9 mouse cellular contexts compared by ENCODE assay signal in the genomic region with DNA sequence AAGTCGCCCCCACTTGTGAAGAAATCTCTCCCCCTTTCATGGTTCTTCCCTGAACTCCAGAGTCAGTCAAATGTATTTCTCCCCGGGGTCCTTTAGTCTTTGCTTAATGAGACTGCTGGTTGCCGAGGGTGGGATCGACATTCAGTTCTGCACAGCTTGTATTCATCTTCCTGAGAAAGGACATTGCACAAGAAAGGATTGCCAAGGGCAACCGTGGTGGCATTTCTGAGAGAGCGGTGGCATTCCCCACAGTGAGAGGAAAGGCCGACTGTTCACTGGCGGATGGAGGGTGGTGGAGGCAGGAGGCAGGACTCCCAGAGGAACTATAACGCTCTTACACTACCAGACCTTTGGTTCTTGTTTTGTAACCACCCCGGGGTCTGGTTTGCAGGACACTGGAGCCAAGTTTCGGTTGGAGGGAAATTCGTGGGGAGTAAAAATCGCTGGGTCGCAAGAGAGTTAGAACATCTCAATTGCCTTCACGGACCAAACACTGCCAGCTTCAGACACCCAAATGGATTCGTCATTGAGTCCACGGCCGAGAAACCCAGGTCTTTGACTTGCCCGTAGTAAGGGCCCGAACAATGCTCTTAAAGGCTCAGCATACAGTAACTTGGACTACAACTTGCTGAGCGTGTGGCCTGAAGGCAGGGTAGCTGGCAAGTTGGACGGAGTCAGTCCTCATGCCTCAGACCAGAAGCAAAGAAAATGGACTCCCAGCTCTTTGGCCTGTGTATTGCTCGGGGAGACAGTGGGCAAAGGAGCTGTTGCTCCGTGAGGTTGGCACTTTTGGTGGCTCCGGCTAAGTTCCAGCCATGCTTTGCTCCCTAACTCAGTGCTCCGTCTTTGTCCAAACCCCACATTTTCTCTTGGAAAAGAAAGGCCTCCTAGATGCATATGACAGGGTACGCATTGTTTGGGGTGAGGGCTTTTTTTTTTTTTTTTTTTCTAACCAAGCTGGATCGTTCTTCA.
A peak's percentile ranks its signal among the peaks of the same experiment; 100 is the strongest.
DNase-seq lines count a peak whose midpoint lies in the region; ATAC-seq and TF ChIP-seq lines count a peak whose summit lies in the region.
"Had no signal": no experiment of that assay in that cellular context is flagged by ENCODE, and none has a peak within 500 bp of the region (broad histone marks: within the 10 kb centered on the region; RNA-seq: fewer than 3 reads in every experiment).

No protein-coding gene starts in this region.

- intact Hi-C loops in left cerebral cortex, adult 2 months (cut with DNase I): loop anchor here (5.0 kb wide), 1 partner anchor 69 kb away; the partner anchor contains the start of gene Slc1a3

- no peak overlapping the region for H3K4me2 ChIP-seq in forebrain, embryonic 16.5 days (ENCODE audit: low read length)
- H3K4me2 ChIP-seq in neural tube, embryonic 15.5 days: 0 out of 2 replicates have a peak overlapping the region, but pooled peaks have one; percentile 5
- H3K4me2 ChIP-seq: lung, embryonic 14.5 days had no signal

- TF ChIP-seq CTCF in left cerebral cortex, adult 2 months (IDR thresholded peaks at IDR 0.05): no peak

- 25% methylated on average over 28 of the region's 28 CpGs for WGBS in forebrain, embryonic 16.5 days
- WGBS in neural tube, embryonic 15.5 days: 37% methylated on average over 28 of the region's 28 CpGs

- H3K27ac ChIP-seq in forebrain, embryonic 16.5 days (ENCODE audit: low read length): peak overlapping the region; percentile 35
- peak overlapping the region; percentile 45; the same call in 1 of the 2 replicates for H3K27ac ChIP-seq in left cerebral cortex, adult 2 months
- peak overlapping the region; percentile 76 for H3K27ac ChIP-seq in neural tube, embryonic 15.5 days (replicated peaks)

- H3K4me1 ChIP-seq in forebrain, embryonic 16.5 days (replicated peaks; ENCODE audit: control insufficient read depth, insufficient read depth, low read length): peaks cover 14% of the 10 kb centered on the region
- peaks cover 6% of the 10 kb centered on the region for H3K4me1 ChIP-seq in neural tube, embryonic 15.5 days

- no peak overlapping the region for H3K9ac ChIP-seq in forebrain, embryonic 16.5 days (replicated peaks; ENCODE audit: low read depth, low read length)
- H3K9ac ChIP-seq in neural tube, embryonic 15.5 days (replicated peaks): no peak overlapping the region
- H3K9ac ChIP-seq: lung, embryonic 14.5 days had no signal

- peak; percentile 78 for ATAC-seq in forebrain, embryonic 16.5 days
- ATAC-seq in neural tube, embryonic 15.5 days (ENCODE audit: low FRiP score): peak; percentile 86
- no peak for ATAC-seq in activated CD4-positive, CD25-positive, alpha-beta regulatory T cell, adult 4 months

- H3K27me3 ChIP-seq in forebrain, embryonic 16.5 days (replicated peaks; ENCODE audit: control insufficient read depth, insufficient read depth, low read length): no peaks in the 10 kb centered on the region
- no peaks in the 10 kb centered on the region for H3K27me3 ChIP-seq in neural tube, embryonic 15.5 days (replicated peaks)

- H3K9me3 ChIP-seq in forebrain, embryonic 16.5 days (ENCODE audit: control insufficient read depth, low read length): no peaks in the 10 kb centered on the region
- H3K9me3 ChIP-seq in neural tube, embryonic 15.5 days (replicated peaks): no peaks in the 10 kb centered on the region

- no peak overlapping the region for H3K4me3 ChIP-seq in forebrain, embryonic 16.5 days (replicated peaks; ENCODE audit: low read length)
- H3K4me3 ChIP-seq in left cerebral cortex, adult 2 months: no peak overlapping the region
- H3K4me3 ChIP-seq in neural tube, embryonic 15.5 days (replicated peaks): no peak overlapping the region

- no peaks in the 10 kb centered on the region for H3K36me3 ChIP-seq in forebrain, embryonic 16.5 days (ENCODE audit: control insufficient read depth, insufficient read depth)
- no peaks in the 10 kb centered on the region for H3K36me3 ChIP-seq in neural tube, embryonic 15.5 days

- DNase-seq in kidney, adult 11 months: peak; percentile 3
- DNase-seq in kidney, postnatal 10 days: no peak
- peak; percentile 25 to 42 for DNase-seq in left cerebral cortex, adult 2 months (ENCODE audit: extremely low spot score in 1 of 2, low spot score in 2 of 2)
- no peak for DNase-seq in liver
- no peak for DNase-seq in B cell, adult 2 months

Comparison
In these comparisons a context has a peak if more than half of its experiments do, and no peak if none do; other contexts are left out.
1. DNase-seq: peak in kidney, adult 11 months (single experiment) and left cerebral cortex, adult 2 months (2 of 2); none in kidney, postnatal 10 days (single experiment), liver (single experiment) and B cell, adult 2 months (0 of 2).
2. Peak in every context shown above with its lines, with median percentiles within 50 percentile points of each other: H3K27ac ChIP-seq.